Mouse (Mus musculus): Measurements from ENCODE around the gene Sphk1.

Sphk1 gene

DNA sequence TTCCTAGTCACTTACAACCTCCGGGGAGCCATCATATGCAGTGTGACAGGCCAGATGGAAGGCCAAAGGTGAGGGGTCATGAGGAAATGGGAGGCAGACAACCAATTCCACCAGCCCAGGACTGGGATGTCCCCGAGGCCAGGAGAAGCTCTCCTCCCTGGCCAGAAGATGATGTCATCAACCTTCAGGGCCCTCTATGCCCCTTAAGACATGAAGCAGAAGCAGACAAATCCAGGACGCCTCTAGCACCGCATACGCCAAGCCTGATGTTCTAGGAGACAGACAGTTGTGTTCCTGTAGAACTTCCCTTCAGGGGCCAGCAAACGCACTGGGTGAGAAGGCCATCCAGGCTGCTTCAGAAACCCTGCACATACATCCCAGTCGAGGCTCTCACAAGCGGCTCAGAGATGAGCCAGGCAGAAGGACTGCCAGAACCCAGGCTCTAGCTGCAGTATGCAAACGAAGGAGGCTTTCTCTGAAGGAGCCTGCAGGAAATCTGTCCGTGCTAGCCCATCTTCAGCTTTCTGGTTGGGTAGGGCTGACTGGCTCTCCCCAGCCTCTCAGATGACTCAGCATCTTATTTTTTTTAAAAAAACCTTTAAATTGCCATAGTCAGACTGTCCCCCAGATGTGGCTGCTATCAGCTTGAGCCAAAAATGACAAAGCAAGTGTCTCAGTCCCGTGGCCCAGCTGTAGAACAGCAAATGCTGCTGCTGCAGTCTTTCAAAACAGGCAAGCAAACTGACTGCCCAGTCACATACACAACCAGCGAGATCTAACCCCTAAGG lies 42.2 kb downstream of the Sphk1 start:
- Histone ChIP-seq H3K27me3 (ENCODE audit: insufficient read depth, low read length) (no peaks in the 10 kb centered on the region), H3K4me3 (replicated peaks; ENCODE audit: low read length) (peak overlapping the region; percentile 50), H3K36me3 (ENCODE audit: insufficient read depth, low read length) (peaks cover 36% of the 10 kb centered on the region), H3K9me3 (ENCODE audit: low read length) (no peaks in the 10 kb centered on the region), H3K4me1 (replicated peaks; ENCODE audit: low read depth, low read length) (peaks cover 91% of the 10 kb centered on the region)
- TF ChIP-seq POU5F1 (IDR thresholded peaks at IDR 0.05; ENCODE audit: borderline replicate concordance, low read length) (no peak), CTCF (conservative IDR thresholded peaks at IDR 0.05; ENCODE audit: low read length) (no peak), NANOG (IDR thresholded peaks at IDR 0.05; ENCODE audit: borderline replicate concordance, low read length) (no peak)

GRCm38 (mm10) chr11:116574486-116574885 lies 43.8 kb downstream of the Sphk1 start:
- Histone ChIP-seq H3K36me3 (ENCODE audit: insufficient read depth, low read length) (peaks cover 50% of the 10 kb centered on the region), H3K9me3 (ENCODE audit: low read length) (no peaks in the 10 kb centered on the region), H3K27me3 (ENCODE audit: insufficient read depth, low read length) (no peaks in the 10 kb centered on the region), H3K4me1 (replicated peaks; ENCODE audit: low read depth, low read length) (peaks cover 93% of the 10 kb centered on the region), H3K4me3 (replicated peaks; ENCODE audit: low read length) (peak overlapping the region; percentile 18; the same call in 1 of the 2 replicates)
- TF ChIP-seq POU5F1 (IDR thresholded peaks at IDR 0.05; ENCODE audit: borderline replicate concordance, low read length) (no peak), NANOG (IDR thresholded peaks at IDR 0.05; ENCODE audit: borderline replicate concordance, low read length) (no peak), CTCF (conservative IDR thresholded peaks at IDR 0.05; ENCODE audit: low read length) (no peak)

DNA sequence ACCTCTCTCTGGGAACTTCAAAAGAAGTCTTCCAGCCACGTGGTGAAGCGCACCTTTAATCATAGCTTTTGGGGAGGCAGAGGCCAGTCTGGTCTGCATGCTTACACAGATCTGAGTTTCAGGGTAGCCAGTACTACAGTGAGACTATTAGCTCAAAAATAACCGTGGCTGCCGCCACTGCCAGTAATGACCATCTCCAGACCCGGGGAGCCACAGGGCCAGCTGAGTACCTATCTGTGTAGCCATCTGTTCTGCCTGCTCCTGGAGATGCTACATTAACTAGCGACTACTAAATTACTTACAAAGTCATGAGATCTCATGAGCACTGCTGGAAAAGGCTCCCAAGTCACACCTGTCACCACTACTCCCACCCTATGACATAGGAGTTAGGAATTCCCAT lies 44.3 kb downstream of the Sphk1 start:
- TF ChIP-seq NANOG (IDR thresholded peaks at IDR 0.05; ENCODE audit: borderline replicate concordance, low read length) (no peak), POU5F1 (IDR thresholded peaks at IDR 0.05; ENCODE audit: borderline replicate concordance, low read length) (no peak), CTCF (conservative IDR thresholded peaks at IDR 0.05; ENCODE audit: low read length) (no peak)
- Histone ChIP-seq H3K27me3 (ENCODE audit: insufficient read depth, low read length) (no peaks in the 10 kb centered on the region; the same call in 1 of the 2 replicates), H3K36me3 (ENCODE audit: insufficient read depth, low read length) (peaks cover 50% of the 10 kb centered on the region), H3K4me3 (replicated peaks; ENCODE audit: low read length) (0 out of 2 replicates have a peak overlapping the region, but pooled peaks have one; percentile 3), H3K4me1 (replicated peaks; ENCODE audit: low read depth, low read length) (peaks cover 93% of the 10 kb centered on the region), H3K9me3 (ENCODE audit: low read length) (no peaks in the 10 kb centered on the region)

- no peaks in the 10 kb centered on the region; the same call in 1 of the 2 replicates for H3K27me3 ChIP-seq (ENCODE audit: insufficient read depth, low read length)
- H3K4me3 ChIP-seq (replicated peaks; ENCODE audit: low read length) = 0 out of 2 replicates have a peak overlapping the region, but pooled peaks have one; percentile 3
These were observed 44.7 kb downstream of the Sphk1 start for GRCm38 (mm10) chr11:116575396-116575795.

DNA sequence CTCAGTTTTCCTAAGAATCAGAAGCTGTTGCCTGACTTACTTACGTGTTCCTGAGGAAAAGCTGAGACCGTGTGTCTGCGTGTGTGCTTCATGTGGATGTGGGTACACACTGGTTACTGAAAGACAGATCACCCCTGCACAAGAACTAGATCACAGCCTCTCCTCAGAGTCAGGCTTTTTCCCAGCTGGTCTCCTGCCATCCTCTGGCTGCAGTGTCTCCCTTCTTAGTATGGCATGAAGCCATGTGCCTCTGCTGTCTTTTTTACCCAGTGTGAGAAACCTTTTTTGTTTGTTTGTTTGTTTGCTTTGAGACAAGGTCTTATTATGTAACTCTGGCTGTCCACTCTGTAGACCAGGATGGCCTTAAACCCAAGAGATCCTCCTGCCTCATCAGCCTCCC lies 48.6 kb downstream of the Sphk1 start:
- H3K4me3 ChIP-seq (replicated peaks; ENCODE audit: low read length) = no peak overlapping the region
- TF ChIP-seq NANOG (IDR thresholded peaks at IDR 0.05; ENCODE audit: borderline replicate concordance, low read length) (no peak), POU5F1 (IDR thresholded peaks at IDR 0.05; ENCODE audit: borderline replicate concordance, low read length) (no peak), CTCF (conservative IDR thresholded peaks at IDR 0.05; ENCODE audit: low read length) (no peak)
- no peaks in the 10 kb centered on the region for H3K9me3 ChIP-seq (ENCODE audit: low read length)
- no peaks in the 10 kb centered on the region; the same call in 1 of the 2 replicates for H3K27me3 ChIP-seq (ENCODE audit: insufficient read depth, low read length)
- H3K36me3 ChIP-seq (ENCODE audit: insufficient read depth, low read length) = peaks cover 23% of the 10 kb centered on the region
- H3K4me1 ChIP-seq (replicated peaks; ENCODE audit: low read depth, low read length) = peaks cover 61% of the 10 kb centered on the region

More at GRCm38 (mm10) chr11:116575396-116575795, 44.7 kb downstream of the Sphk1 start:
- Histone ChIP-seq H3K9me3 (ENCODE audit: low read length) (no peaks in the 10 kb centered on the region), H3K36me3 (ENCODE audit: insufficient read depth, low read length) (peaks cover 48% of the 10 kb centered on the region), H3K4me1 (replicated peaks; ENCODE audit: low read depth, low read length) (peaks cover 93% of the 10 kb centered on the region)
- TF ChIP-seq NANOG (IDR thresholded peaks at IDR 0.05; ENCODE audit: borderline replicate concordance, low read length) = no peak
- no peak for TF ChIP-seq POU5F1 (IDR thresholded peaks at IDR 0.05; ENCODE audit: borderline replicate concordance, low read length)
- no peak for TF ChIP-seq CTCF (conservative IDR thresholded peaks at IDR 0.05; ENCODE audit: low read length)

DNA sequence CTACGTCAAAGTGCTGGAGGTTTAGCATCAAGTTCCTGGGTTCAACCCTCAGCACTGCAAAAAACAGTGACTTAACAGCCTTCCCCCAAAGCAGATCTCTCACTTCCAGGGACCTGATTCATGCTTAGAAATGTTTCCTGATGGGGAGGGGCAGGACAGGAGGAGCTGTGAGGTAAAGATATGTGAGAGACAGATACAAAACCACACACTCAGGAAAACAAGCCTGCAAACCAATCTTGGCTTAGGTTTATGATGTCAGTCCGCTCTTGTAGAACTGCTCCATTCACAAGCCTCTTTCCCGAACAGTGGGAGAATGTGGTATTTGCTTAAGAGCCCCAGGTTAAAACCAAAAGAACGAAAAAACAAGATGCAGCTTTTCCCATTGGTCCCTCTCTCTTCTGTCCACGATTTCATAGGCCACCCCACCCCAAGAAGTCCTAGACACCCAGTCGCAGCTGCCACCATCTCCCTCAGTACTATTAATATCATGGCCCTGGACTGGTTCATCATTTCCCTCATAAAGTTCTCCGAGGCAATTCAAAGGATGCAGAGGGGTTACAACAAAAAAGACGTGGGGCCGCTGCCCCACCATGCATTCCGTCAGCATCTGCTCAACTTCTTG lies 49.4 kb downstream of the Sphk1 start:
- no peaks in the 10 kb centered on the region for H3K9me3 ChIP-seq (ENCODE audit: low read length)
- peak overlapping the region; percentile 97 for H3K4me3 ChIP-seq (replicated peaks; ENCODE audit: low read length)
- H3K27me3 ChIP-seq (ENCODE audit: insufficient read depth, low read length) = no peaks in the 10 kb centered on the region; the same call in 1 of the 2 replicates
- TF ChIP-seq CTCF (conservative IDR thresholded peaks at IDR 0.05; ENCODE audit: low read length) = no peak
- no peak for TF ChIP-seq NANOG (IDR thresholded peaks at IDR 0.05; ENCODE audit: borderline replicate concordance, low read length)
- TF ChIP-seq POU5F1 (IDR thresholded peaks at IDR 0.05; ENCODE audit: borderline replicate concordance, low read length) = no peak
- peaks cover 23% of the 10 kb centered on the region for H3K36me3 ChIP-seq (ENCODE audit: insufficient read depth, low read length)
- peaks cover 57% of the 10 kb centered on the region for H3K4me1 ChIP-seq (replicated peaks; ENCODE audit: low read depth, low read length)

DNA sequence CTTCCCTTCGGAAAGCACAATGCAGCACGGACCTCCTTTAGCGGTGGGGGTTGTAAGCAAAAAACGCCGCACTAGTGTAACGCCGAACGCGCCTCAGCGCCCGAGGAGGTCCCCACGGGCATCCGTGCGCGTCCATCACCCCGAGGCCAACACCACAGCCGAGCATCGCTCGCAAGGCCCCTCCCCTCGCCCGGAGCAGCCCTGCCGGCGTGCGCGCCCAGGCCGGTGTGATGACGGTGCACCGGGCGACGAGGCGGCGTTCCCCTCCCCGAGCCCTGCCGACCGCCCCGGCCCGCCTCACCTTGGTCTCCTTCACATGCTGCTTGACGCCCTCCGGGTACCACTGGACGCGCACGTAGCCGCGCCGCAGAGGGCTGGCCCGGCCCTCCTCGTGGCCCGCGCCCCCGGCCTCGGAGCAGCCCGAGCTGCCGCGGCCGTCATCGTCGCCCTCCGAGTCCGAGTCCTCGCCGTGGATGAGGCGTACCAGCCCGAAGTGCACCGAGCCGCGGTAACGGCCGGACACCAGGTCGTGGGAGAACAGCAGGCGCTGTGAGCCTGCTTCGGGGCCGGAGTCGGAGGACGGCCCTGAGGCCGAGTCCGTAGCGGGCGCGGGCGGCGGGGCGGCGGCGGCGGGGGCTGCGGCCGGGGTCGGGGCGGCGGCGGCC lies 50.1 kb downstream of the Sphk1 start:
- Histone ChIP-seq H3K36me3 (ENCODE audit: insufficient read depth, low read length) (peaks cover 23% of the 10 kb centered on the region), H3K4me3 (replicated peaks; ENCODE audit: low read length) (peak overlapping the region; percentile 97)

GRCm38 (mm10) chr11:116581376-116581814 lies 50.7 kb downstream of the Sphk1 start, which contains the start of gene Ube2o:
TSS of gene Ube2o (minus strand) at chr11:116581447.
- Histone ChIP-seq H3K4me1 (replicated peaks; ENCODE audit: low read depth, low read length) (peaks cover 56% of the 10 kb centered on the region), H3K36me3 (ENCODE audit: insufficient read depth, low read length) (peaks cover 20% of the 10 kb centered on the region), H3K27me3 (ENCODE audit: insufficient read depth, low read length) (no peaks in the 10 kb centered on the region; the same call in 1 of the 2 replicates), H3K4me3 (replicated peaks; ENCODE audit: low read length) (peak within 1 kb of the TSS; percentile 97), H3K9me3 (ENCODE audit: low read length) (no peaks in the 10 kb centered on the region)
- no peak for TF ChIP-seq NANOG (IDR thresholded peaks at IDR 0.05; ENCODE audit: borderline replicate concordance, low read length)
- TF ChIP-seq POU5F1 (IDR thresholded peaks at IDR 0.05; ENCODE audit: borderline replicate concordance, low read length) = no peak
- TF ChIP-seq CTCF (conservative IDR thresholded peaks at IDR 0.05; ENCODE audit: low read length) = no peak

More for the DNA sequence above, 50.1 kb downstream of the Sphk1 start:
- peaks cover 56% of the 10 kb centered on the region for H3K4me1 ChIP-seq (replicated peaks; ENCODE audit: low read depth, low read length)
- H3K27me3 ChIP-seq (ENCODE audit: insufficient read depth, low read length) = no peaks in the 10 kb centered on the region; the same call in 1 of the 2 replicates
- no peak for TF ChIP-seq CTCF (conservative IDR thresholded peaks at IDR 0.05; ENCODE audit: low read length)
- no peak for TF ChIP-seq POU5F1 (IDR thresholded peaks at IDR 0.05; ENCODE audit: borderline replicate concordance, low read length)
- TF ChIP-seq NANOG (IDR thresholded peaks at IDR 0.05; ENCODE audit: borderline replicate concordance, low read length) = no peak
- no peaks in the 10 kb centered on the region for H3K9me3 ChIP-seq (ENCODE audit: low read length)

All from E14TG2a.4 (cell line).